Mouse (Mus musculus) layer of hippocampus, adult 18-20 months (tissue): ENCODE data around the gene Gm4312. TPM values are rescaled to one million over a fixed set of nuclear protein-coding genes. Genes with fewer than 3 reads are reported as not detected.
"Not testable (repeated sequence)": the region's sequence is repeated elsewhere in the genome, so short reads cannot be mapped to it uniquely, and the experiment has no call there.

Experiments used
- DNase-seq, 2 experiments: peaks; one replicate each; pipeline ENCODE4 v3.0.0; 2022; ENCODE audit warnings: low spot score in 2 of 2
- long read RNA-seq: library from polyadenylated mRNA; stranded (forward); transcript quantifications from one replicate; pipeline ENCODE4 v2.0.0, GENCODE M21; 2021
- total RNA-seq, 2 experiments: library from RNA; stranded (reverse); gene quantifications; 2 replicates each; pipeline ENCODE4 v1.2.3; 2021

Gm4312 gene
- total RNA-seq: not detected
- long read RNA-seq: 0 reads

- DNase-seq: not testable (repeated sequence)
These were observed at the start of gene Gm4312 for GRCm38 (mm10) chr10:100382460-100382859. Gm4312 (minus strand) TSS chr10:100382560.

- DNase-seq: no peak
These were observed 45.2 kb upstream of the Gm4312 start for GRCm38 (mm10) chr10:100427592-100427991.

- no peak for DNase-seq
These were observed 33.2 kb upstream of the Gm4312 start for GRCm38 (mm10) chr10:100415566-100415965.

- not testable (repeated sequence) for DNase-seq
These were observed 19.9 kb upstream of the Gm4312 start for GRCm38 (mm10) chr10:100402301-100402700.

- not testable (repeated sequence) for DNase-seq
These were observed 21.3 kb downstream of the Gm4312 start, which contains the start of gene Gm4307 for GRCm38 (mm10) chr10:100361038-100361437. Gm4307 (plus strand) TSS chr10:100361338.

GRCm38 (mm10) chr10:100356841-100357240, 25.5 kb downstream of the Gm4312 start:
- peak; percentile 0 to 3 for DNase-seq

GRCm38 (mm10) chr10:100350793-100351192, 31.6 kb downstream of the Gm4312 start, which contains the start of gene Gm4305:
Gm4305 (plus strand) TSS chr10:100351093.
- DNase-seq: not testable (repeated sequence)

GRCm38 (mm10) chr10:100345672-100346071, 36.7 kb downstream of the Gm4312 start, which contains the start of gene Gm4303:
Gm4303 (plus strand) TSS chr10:100345972.
- not testable (repeated sequence) for DNase-seq

- DNase-seq: not testable (repeated sequence)
These were observed 41.8 kb downstream of the Gm4312 start, which contains the start of gene Gm4302 for GRCm38 (mm10) chr10:100340536-100340935. Gm4302 (plus strand) TSS chr10:100340836.

- not testable (repeated sequence) for DNase-seq
These were observed 47.0 kb downstream of the Gm4312 start, which contains the start of gene Gm4301 for GRCm38 (mm10) chr10:100335376-100335775. Gm4301 (plus strand) TSS chr10:100335676.

Other genes with a start within 250 kb of the Gm4312 start
- gene Gm4301, start 46.9 kb downstream of the Gm4312 start, total RNA-seq: not detected
- not detected for gene Gm4302, start 41.7 kb downstream of the Gm4312 start, total RNA-seq
- gene Gm4303, start 36.6 kb downstream of the Gm4312 start, total RNA-seq: not detected
- not detected for gene Gm4305, start 31.5 kb downstream of the Gm4312 start, total RNA-seq
- not detected for gene Gm4307, start 21.2 kb downstream of the Gm4312 start, total RNA-seq
- 10 to 100 TPM; 11.9 to 13.4 TPM for gene Tmtc3, start 104.8 kb upstream of the Gm4312 start, total RNA-seq
- 10 to 100 TPM; 13.6 to 13.8 TPM for gene Cep290, start 105.0 kb upstream of the Gm4312 start, total RNA-seq
- 10 to 100 TPM; 29.1 to 30.9 TPM for gene 4930430F08Rik, start 207.9 kb upstream of the Gm4312 start, total RNA-seq
- not detected for gene 1700017N19Rik, start 207.9 kb upstream of the Gm4312 start, total RNA-seq